Mouse (Mus musculus) CH12.LX (cell line): Measurements from ENCODE around the gene Tymp.

Experiments used
- BHLHE40 ChIP-seq: IDR thresholded peaks from 2 replicates; pipeline ENCODE4 v1.6.1; 2011; ENCODE audit warnings: mild to moderate bottlenecking, low read depth, low read length, improper control_type of control experiment
- CTCF ChIP-seq, 2 experiments: IDR thresholded peaks in 1 of 2; conservative IDR thresholded peaks in 1 of 2; 2 replicates each; pipeline ENCODE4 v1.5.1; 2011 to 2012; ENCODE audit warnings: low read depth in 2 of 2, low read length in 2 of 2, improper control_type of control experiment in 1 of 2, inconsistent platforms in 1 of 2, mild to moderate bottlenecking in 1 of 2, moderate library complexity in 1 of 2
- EP300 ChIP-seq: IDR thresholded peaks from 2 replicates; pipeline ENCODE4 v1.6.1; 2011; ENCODE audit warnings: low read length, improper control_type of control experiment
- ETS1 ChIP-seq: conservative IDR thresholded peaks from 2 replicates; pipeline ENCODE4 v1.6.1; 2012; ENCODE audit warnings: low read depth, mild to moderate bottlenecking, inconsistent platforms, low read length, improper control_type of control experiment, moderate library complexity
- GABPA ChIP-seq: IDR thresholded peaks from 2 replicates; pipeline ENCODE4 v1.6.1; 2012; ENCODE audit warnings: low read depth, low read length, improper control_type of control experiment, inconsistent platforms; ENCODE audit not compliant: insufficient replicate concordance
- MEF2A ChIP-seq: IDR thresholded peaks from 2 replicates; pipeline ENCODE4 v1.6.1; 2014; ENCODE audit warnings: low read depth, mild to moderate bottlenecking, inconsistent platforms, low read length, improper control_type of control experiment, borderline replicate concordance
- POLR2A ChIP-seq: IDR thresholded peaks from 2 replicates; pipeline ENCODE4 v1.6.1; 2011; ENCODE audit warnings: low read depth, mild to moderate bottlenecking, improper control_type of control experiment, low read length
- SIN3A ChIP-seq: IDR thresholded peaks from 2 replicates; pipeline ENCODE4 v1.6.1; 2012; ENCODE audit warnings: low read length, improper control_type of control experiment, inconsistent platforms
- SMC3 ChIP-seq: IDR thresholded peaks from 2 replicates; pipeline ENCODE4 v1.6.1; 2011; ENCODE audit warnings: low read depth, low read length, improper control_type of control experiment
- UBTF ChIP-seq: IDR thresholded peaks from 2 replicates; pipeline ENCODE4 v1.6.1; 2012; ENCODE audit warnings: low read depth, mild to moderate bottlenecking, inconsistent platforms, low read length, improper control_type of control experiment, moderate library complexity
- USF1 ChIP-seq: IDR thresholded peaks from 2 replicates; pipeline ENCODE4 v1.6.1; 2014; ENCODE audit warnings: low read depth, mild to moderate bottlenecking, inconsistent platforms, low read length, improper control_type of control experiment
- USF2 ChIP-seq: conservative IDR thresholded peaks from 2 replicates; pipeline ENCODE4 v1.6.1; 2011; ENCODE audit warnings: low read depth, low read length, improper control_type of control experiment
- ZC3H11A ChIP-seq: IDR thresholded peaks from 2 replicates; pipeline ENCODE4 v1.6.1; 2012; ENCODE audit warnings: low read depth, mild to moderate bottlenecking, inconsistent platforms, low read length, improper control_type of control experiment

DNA sequence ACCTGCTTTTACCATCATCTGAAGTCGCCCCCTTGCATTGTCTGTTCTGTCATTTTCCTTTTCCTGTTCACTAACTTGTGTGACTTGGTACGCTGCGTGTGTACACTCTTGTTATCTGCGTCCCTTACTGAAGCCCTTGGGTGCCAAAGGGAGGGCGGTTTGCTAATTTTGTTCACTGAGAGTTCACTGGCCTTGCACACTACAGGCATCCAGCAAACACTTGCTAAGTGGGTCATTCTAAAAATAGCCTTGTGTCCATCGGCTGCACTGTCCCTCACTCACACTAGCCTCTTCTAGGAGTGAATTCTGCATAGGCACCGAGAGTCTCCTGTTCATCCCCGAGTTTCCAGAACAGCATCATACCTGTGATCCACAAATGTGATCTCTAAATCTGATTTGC, 38.4 kb upstream of the Tymp start:
- no peak for TF ChIP-seq EP300
- no peak for TF ChIP-seq UBTF
- TF ChIP-seq USF1, result no peak
- no peak for TF ChIP-seq USF2
- no peak for TF ChIP-seq SMC3
- no peak for TF ChIP-seq CTCF (conservative IDR thresholded peaks at IDR 0.05 in 1 of 2, IDR thresholded peaks at IDR 0.05 in 1 of 2; ENCODE audit: low read depth in 2 of 2, low read length in 2 of 2)
- no peak for TF ChIP-seq ZC3H11A
- TF ChIP-seq POLR2A, result no peak
- no peak for TF ChIP-seq MEF2A
- no peak for TF ChIP-seq ETS1
- TF ChIP-seq BHLHE40, result no peak
- TF ChIP-seq GABPA, result no peak
- no peak for TF ChIP-seq SIN3A
